Mouse (Mus musculus) hindbrain, embryonic 12.5 days (tissue): ENCODE measurements around the gene Mamld1. TPM values are rescaled to one million over a fixed set of nuclear protein-coding genes. Genes with fewer than 3 reads are reported as not detected.
A peak's percentile ranks its signal among the peaks of the same experiment; 100 is the strongest.
"Not testable (repeated sequence)": the region's sequence is repeated elsewhere in the genome, so short reads cannot be mapped to it uniquely, and the experiment has no call there.

ENCODE experiments used
- ATAC-seq: fragments of 200-750 bp; cut with Nextera tagmentation; 2 replicates; pipeline ENCODE4 v1.8.0; 2017; ENCODE audit warnings: moderate TSS enrichment; ENCODE audit not compliant: low FRiP score
- H3K27ac ChIP-seq: fragments of 300-500 bp; sonication (generic); 2 replicates; pipeline ENCODE4 v1.5.1; 2016; ENCODE audit warnings: mild to moderate bottlenecking
- H3K27me3 ChIP-seq: fragments of 300-500 bp; sonication (generic); 2 replicates; pipeline ENCODE4 v1.6.1; 2016; ENCODE audit warnings: mild to moderate bottlenecking
- H3K36me3 ChIP-seq: fragments of 300-500 bp; sonication (generic); 2 replicates; pipeline ENCODE4 v1.6.1; 2016; ENCODE audit warnings: mild to moderate bottlenecking
- H3K4me1 ChIP-seq: fragments of 300-500 bp; sonication (generic); 2 replicates; pipeline ENCODE4 v1.6.1; 2016
- H3K4me2 ChIP-seq: fragments of 300-500 bp; sonication (generic); replicated peaks from 2 replicates; pipeline ENCODE4 v1.6.1; 2016; ENCODE audit warnings: mild to moderate bottlenecking
- H3K4me3 ChIP-seq: fragments of 300-500 bp; sonication (generic); 2 replicates; pipeline ENCODE4 v1.5.1; 2016; ENCODE audit warnings: mild to moderate bottlenecking
- H3K9ac ChIP-seq: fragments of 300-500 bp; sonication (generic); 2 replicates; pipeline ENCODE4 v1.6.1; 2016; ENCODE audit warnings: mild to moderate bottlenecking, moderate library complexity
- H3K9me3 ChIP-seq: fragments of 300-500 bp; sonication (generic); replicated peaks from 2 replicates; pipeline ENCODE4 v1.6.1; 2016; ENCODE audit warnings: mild to moderate bottlenecking
- WGBS: fragments of 180-500 bp; shearing (Covaris S2); methylation state at CpG from one replicate; pipeline ENCODE4 v1.1.7; 2016; 5-methylcytosine and 5-hydroxymethylcytosine counted together
- polyA plus RNA-seq: library from polyadenylated mRNA; unstranded; fragments of >200 nt; fragmentation: Nextera tagmentation; extraction: Ambion mirVana; gene quantifications from 2 replicates; pipeline ENCODE4 v1.2.1, GENCODE M21; 2016

The Mamld1 gene
- 3.2 and 4.9 TPM in 2 replicates for polyA plus RNA-seq

DNA sequence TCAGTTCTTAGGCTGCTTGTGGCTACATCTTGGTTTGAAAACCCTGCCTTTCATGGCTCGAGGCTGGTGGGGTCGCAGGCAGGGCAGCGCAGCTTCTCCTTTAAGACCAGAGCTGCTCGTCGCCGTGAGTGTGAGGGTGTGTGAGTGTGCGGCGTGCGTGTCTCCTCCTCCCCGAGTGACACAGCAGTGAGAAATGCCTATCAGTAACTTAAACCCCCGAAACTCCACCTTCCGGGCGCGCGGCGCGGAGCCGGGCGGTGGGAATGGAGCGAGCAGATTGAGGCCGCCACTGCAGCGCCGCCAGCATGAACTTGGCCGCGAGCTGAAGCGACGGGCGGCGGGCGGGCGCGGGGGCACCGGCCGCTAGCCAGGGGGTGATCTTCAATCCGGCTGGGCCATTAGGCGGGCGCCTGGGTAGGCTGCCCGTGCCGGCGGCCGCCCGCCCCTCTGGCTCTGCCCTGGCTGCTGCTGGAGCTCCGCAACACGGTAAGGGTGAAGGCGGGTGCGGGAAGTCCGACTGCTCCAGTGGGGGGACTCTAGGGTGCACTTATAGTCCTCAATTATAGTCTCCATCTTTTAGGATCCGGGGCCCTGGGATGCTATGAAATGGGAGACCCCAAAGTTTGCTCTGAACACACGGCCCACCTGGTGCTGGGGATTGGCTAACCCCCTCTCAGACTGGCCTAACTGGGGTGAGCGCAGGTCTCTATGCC is at the start of gene Mamld1:
TSS of gene Mamld1 (plus strand) at position 393 of the 713 bp plus-strand sequence.
- peak within 1 kb of the TSS; percentile 66 for H3K4me2 ChIP-seq
- peaks cover 24% of the 10 kb centered on the region for H3K27me3 ChIP-seq
- WGBS, result 17% methylated on average over 39 of the region's 50 CpGs
- H3K4me1 ChIP-seq, result no peaks in the 10 kb centered on the region
- H3K9ac ChIP-seq, result peak within 1 kb of the TSS; percentile 50
- H3K4me3 ChIP-seq, result peak within 1 kb of the TSS; percentile 45
- no peaks in the 10 kb centered on the region for H3K9me3 ChIP-seq
- no peaks in the 10 kb centered on the region for H3K36me3 ChIP-seq
- peak within 1 kb of the TSS; percentile 79; the same call in 1 of the 2 replicates for H3K27ac ChIP-seq
- peak; percentile 38 for ATAC-seq

DNA sequence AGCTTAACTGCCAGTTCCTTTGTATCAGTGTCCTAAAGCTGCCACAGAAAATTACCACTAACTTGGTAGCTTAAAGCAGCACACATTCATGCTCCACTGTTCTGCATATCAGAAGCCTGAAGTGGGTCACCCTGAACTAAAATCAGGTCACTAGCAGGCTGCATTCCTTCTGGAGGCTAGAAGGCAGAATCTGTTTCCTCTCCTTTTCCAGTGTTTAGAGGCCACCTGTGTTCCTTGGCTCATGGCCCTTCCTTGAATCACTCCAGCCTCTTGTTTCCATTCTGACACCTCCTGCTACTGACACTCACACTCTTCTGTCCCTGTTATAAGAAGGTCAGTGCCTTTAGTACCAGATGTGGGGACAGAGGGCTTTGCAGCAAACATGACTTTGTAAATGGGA is 25.3 kb upstream of the Mamld1 start:
- ATAC-seq, result no peak

DNA sequence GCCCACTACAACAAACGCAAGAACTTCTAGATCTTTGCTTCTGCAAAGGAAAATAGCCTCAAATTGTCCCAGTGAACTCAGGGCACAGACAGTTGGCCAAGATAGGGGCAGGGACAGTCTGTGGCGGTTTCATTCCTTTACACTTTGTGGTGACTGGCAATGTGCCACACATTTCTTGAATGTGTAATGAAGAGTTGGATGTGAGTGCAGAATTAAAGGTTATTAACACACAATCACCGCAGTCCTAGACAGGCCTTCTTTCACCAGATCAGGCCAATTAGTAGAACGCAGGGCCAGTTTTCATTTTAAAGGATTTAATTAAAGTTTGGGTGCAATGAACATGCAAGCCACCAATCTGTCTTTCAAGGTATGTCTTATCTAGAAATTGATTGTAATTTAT is 22.0 kb upstream of the Mamld1 start:
- Histone ChIP-seq H3K4me3 (no peak overlapping the region), H3K27me3 (no peaks in the 10 kb centered on the region), H3K36me3 (no peaks in the 10 kb centered on the region), H3K9ac (no peak overlapping the region), H3K27ac (no peak overlapping the region), H3K9me3 (no peaks in the 10 kb centered on the region), H3K4me2 (no peak overlapping the region), H3K4me1 (no peaks in the 10 kb centered on the region)
- no peak for ATAC-seq
- 83% methylated on average over 4 of the region's 4 CpGs for WGBS

More for the DNA sequence above, 25.3 kb upstream of the Mamld1 start:
- Histone ChIP-seq H3K27ac (no peak overlapping the region), H3K27me3 (no peaks in the 10 kb centered on the region), H3K4me3 (no peak overlapping the region), H3K9me3 (no peaks in the 10 kb centered on the region), H3K4me2 (no peak overlapping the region), H3K4me1 (no peaks in the 10 kb centered on the region), H3K36me3 (no peaks in the 10 kb centered on the region), H3K9ac (no peak overlapping the region)

DNA sequence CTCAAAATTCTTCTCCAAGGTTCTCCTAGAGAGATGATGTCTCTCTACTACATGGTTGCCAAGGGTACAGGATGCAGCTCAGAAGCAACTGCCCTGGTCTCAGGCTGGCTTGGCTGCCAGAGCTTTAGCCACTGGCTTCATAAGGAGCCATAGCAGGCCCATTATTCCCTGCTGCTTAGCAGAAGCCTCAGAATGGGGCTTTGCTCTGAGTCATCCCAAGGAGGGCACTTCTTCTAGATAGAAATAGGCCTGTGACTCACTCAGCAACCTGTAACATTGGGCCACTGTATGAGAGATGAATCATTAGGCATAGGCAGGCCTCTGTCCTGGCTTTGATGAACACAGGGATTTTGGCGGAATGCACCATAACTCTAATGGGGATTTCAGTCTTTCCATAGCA is 21.1 kb upstream of the Mamld1 start:
- ATAC-seq, H3K9me3 ChIP-seq, H3K36me3 ChIP-seq, H3K4me1 ChIP-seq, H3K27ac ChIP-seq, H3K9ac ChIP-seq, H3K27me3 ChIP-seq, H3K4me3 ChIP-seq, H3K4me2 ChIP-seq: not testable (repeated sequence)
- 96% methylated on average over 1 of the region's 1 CpGs for WGBS

DNA sequence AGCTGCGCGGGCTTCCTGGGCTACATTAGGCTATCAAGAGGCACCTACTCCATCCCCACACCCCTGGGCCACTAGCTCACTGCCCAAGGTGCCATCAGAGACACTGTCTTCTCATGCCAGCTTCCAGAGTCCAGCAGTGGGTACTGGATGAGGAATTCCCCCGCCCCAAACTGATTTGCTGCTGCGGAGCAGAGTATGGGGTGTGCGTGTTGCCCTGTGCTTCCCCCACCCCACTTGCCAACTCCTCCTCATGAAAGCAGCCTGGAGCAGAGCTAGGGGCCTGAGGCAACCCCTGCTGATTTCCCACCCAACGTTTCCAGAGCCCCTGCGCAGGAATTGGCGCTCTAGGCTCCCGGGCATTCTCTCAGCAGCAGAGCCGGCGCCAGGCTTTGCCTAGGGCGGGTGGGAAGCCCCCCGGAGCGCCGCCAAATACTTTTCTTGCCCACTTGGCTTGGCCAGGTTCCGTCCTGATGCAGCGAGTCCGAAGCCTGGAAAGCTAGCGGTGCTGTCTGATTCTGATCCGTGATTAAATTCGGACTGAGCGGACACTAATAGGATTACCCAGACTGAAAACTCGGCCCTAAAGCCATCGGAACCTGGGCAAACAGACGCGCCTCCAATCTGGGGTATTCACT is 738 bp downstream of the Mamld1 start:
- H3K36me3 ChIP-seq, result no peaks in the 10 kb centered on the region
- peak overlapping the region; percentile 66 for H3K4me2 ChIP-seq
- WGBS, result 21% methylated on average over 24 of the region's 26 CpGs
- H3K4me3 ChIP-seq, result peak overlapping the region; percentile 45
- H3K9ac ChIP-seq, result peak overlapping the region; percentile 50
- no peaks in the 10 kb centered on the region for H3K9me3 ChIP-seq
- peaks cover 24% of the 10 kb centered on the region for H3K27me3 ChIP-seq
- no peaks in the 10 kb centered on the region for H3K4me1 ChIP-seq
- peak; percentile 18; the same call in 1 of the 2 replicates for ATAC-seq
- H3K27ac ChIP-seq, result peak overlapping the region; percentile 79

DNA sequence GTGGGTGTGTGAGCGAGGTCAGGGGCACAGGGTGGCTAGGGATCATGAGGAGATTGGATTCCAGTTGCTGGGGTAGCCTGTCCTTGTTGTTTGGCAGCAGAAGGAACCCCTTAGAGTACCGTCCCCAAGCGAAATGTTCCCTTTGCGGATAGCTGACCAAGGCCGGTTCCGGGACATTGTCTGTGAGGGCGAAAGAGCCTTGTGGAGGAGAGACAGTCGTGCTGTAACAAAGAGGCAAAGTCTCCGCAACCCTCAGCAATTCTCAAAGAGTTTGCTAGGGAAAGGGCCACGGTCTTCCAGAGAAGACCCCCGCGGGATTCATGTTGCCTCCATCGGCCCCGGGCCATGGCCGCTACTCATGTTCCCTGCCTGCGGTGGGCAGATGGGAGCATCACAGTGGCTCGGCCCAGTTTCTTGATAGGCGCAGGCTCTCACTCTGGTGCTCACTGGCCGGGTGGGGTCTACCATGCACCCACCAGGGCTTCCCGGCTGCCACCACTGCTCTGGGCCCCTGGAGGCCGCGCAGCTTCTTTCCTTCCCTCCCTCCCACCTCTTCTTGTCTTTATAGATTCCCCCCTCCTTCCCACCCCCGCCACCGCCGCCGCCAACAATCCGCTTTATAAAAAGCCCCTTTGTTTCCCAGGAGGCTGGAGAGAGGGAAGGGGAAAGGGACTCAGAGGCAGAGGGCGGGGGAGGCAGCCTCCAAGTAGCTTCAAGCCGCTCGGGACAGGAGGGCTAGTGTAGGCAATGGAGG is 1.5 kb downstream of the Mamld1 start:
- peak overlapping the region; percentile 50 for H3K9ac ChIP-seq
- no peaks in the 10 kb centered on the region for H3K36me3 ChIP-seq
- H3K4me3 ChIP-seq, result peak overlapping the region; percentile 45
- H3K27me3 ChIP-seq, result peaks cover 24% of the 10 kb centered on the region
- H3K9me3 ChIP-seq, result no peaks in the 10 kb centered on the region
- peak; percentile 81 for ATAC-seq
- 36% methylated on average over 26 of the region's 30 CpGs for WGBS
- H3K4me2 ChIP-seq, result peak overlapping the region; percentile 66
- H3K27ac ChIP-seq, result peak overlapping the region; percentile 79
- H3K4me1 ChIP-seq, result no peaks in the 10 kb centered on the region

DNA sequence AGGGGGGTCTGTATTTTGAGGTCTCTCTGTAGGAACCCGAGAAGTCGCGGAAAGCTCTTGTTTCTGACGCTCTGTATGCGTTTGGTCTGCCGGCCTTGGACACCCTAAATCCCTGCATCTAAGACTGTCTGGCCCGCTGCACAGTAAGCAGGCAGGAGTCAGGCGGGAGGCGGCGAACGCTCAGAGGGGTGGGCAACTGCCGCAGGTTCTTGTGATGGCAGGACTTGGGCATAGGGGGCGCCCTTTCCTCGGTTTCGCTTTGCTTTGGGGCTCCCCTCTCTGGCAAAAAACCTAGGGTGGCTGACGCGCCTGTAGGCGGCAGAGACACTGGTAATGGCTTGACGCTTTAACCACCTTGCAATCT is 2.0 kb downstream of the Mamld1 start:
- H3K4me2 ChIP-seq, result peak overlapping the region; percentile 66
- no peaks in the 10 kb centered on the region for H3K36me3 ChIP-seq
- WGBS, result 23% methylated on average over 13 of the region's 19 CpGs
- H3K27me3 ChIP-seq, result peaks cover 19% of the 10 kb centered on the region
- ATAC-seq, result peak; percentile 78
- H3K4me1 ChIP-seq, result no peaks in the 10 kb centered on the region
- peak overlapping the region; percentile 79 for H3K27ac ChIP-seq
- no peaks in the 10 kb centered on the region for H3K9me3 ChIP-seq
- peak overlapping the region; percentile 50 for H3K9ac ChIP-seq
- peak overlapping the region; percentile 45 for H3K4me3 ChIP-seq

DNA sequence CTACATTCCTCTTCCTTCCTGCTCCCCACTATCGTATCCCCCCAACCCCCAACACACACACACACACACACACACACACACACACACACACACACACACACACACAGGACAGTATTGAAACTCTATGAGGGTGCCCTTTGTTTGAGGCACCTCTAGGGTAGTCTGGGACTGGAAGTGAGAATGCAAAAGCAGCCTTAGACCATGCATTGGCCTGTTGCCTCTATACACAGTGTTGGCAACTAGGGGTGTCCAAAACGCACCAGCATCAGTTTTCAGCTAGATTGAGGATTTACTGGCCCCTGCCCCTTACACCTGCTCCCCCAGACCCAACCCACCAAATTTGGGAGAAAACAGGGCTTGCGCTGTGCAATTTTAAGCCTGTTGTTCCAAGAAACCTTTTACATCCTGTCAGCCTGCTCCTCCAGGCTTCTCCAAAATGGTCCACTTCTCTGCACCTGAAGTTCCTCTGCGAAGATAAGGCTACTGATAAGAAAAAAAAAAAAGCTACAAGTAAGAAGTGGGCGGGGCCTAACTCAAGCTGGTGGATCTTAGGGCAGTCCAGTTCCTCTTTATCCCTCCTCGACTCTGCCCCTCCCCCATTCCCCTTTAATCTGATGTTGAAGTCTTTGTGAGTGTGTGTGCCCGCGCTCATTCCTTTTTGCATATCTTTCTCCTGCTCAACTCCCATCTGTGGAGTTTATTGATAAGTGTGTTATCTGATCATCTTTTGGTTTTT is 2.6 kb downstream of the Mamld1 start:
- peak overlapping the region; percentile 45 for H3K4me3 ChIP-seq
- no peaks in the 10 kb centered on the region for H3K36me3 ChIP-seq
- peak overlapping the region; percentile 66 for H3K4me2 ChIP-seq
- H3K9me3 ChIP-seq, result no peaks in the 10 kb centered on the region
- ATAC-seq, result peak; percentile 56
- H3K27me3 ChIP-seq, result peaks cover 18% of the 10 kb centered on the region
- H3K27ac ChIP-seq, result 0 out of 2 replicates have a peak overlapping the region, but pooled peaks have one; percentile 79
- no peaks in the 10 kb centered on the region for H3K4me1 ChIP-seq
- no peak overlapping the region for H3K9ac ChIP-seq
- WGBS, result 34% methylated on average over 7 of the region's 8 CpGs

DNA sequence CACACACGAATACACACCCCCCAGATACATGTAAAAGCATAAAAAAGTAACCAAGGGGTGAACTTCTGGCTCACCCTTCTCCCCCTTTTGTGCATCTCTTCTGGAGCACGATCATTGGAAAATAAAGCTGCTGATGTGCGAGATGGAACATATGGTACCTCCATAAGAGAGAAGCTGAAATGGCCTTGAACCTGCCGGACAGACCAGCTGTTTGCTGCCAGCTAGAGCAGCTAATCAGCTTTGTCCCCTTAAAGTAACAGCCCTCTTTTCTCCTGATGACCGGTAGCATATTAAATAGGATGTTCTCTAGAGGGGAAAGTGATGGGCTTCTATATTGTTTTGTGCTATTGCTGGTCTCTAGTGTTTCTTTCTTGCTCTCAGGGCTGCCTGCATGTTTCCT is 3.2 kb downstream of the Mamld1 start:
- H3K27ac ChIP-seq, result no peak overlapping the region
- no peak overlapping the region for H3K4me3 ChIP-seq
- no peaks in the 10 kb centered on the region for H3K36me3 ChIP-seq
- peak overlapping the region; percentile 66 for H3K4me2 ChIP-seq
- no peak overlapping the region for H3K9ac ChIP-seq
- ATAC-seq, result no peak
- H3K9me3 ChIP-seq, result no peaks in the 10 kb centered on the region
- H3K4me1 ChIP-seq, result no peaks in the 10 kb centered on the region
- 43% methylated on average over 5 of the region's 5 CpGs for WGBS
- H3K27me3 ChIP-seq, result peaks cover 13% of the 10 kb centered on the region; the same call in 1 of the 2 replicates

DNA sequence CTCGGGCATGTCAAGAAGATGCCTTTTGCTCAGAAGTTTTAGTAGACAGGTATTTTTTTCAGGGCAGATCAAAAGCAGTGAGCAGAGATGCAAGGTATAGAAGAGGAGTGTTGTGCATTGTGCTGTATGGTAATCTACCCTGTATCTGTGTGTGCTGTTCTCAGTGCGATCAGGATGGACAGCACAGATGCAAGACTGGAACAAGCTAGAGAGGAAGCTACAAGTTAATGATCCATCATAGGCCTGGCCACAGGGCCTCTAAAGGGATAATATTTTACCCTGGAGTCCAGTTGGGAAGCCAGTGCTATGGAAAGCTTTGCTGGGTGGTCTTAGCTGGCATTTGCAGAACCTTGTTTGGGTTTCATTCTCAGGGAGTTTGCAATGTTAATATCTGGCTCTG is 6.9 kb downstream of the Mamld1 start:
- Histone ChIP-seq H3K4me1 (no peaks in the 10 kb centered on the region), H3K27me3 (no peaks in the 10 kb centered on the region), H3K4me3 (no peak overlapping the region), H3K9me3 (no peaks in the 10 kb centered on the region), H3K36me3 (no peaks in the 10 kb centered on the region), H3K27ac (no peak overlapping the region), H3K9ac (no peak overlapping the region), H3K4me2 (no peak overlapping the region)
- WGBS, result 92% methylated on average over 2 of the region's 2 CpGs
- no peak for ATAC-seq

DNA sequence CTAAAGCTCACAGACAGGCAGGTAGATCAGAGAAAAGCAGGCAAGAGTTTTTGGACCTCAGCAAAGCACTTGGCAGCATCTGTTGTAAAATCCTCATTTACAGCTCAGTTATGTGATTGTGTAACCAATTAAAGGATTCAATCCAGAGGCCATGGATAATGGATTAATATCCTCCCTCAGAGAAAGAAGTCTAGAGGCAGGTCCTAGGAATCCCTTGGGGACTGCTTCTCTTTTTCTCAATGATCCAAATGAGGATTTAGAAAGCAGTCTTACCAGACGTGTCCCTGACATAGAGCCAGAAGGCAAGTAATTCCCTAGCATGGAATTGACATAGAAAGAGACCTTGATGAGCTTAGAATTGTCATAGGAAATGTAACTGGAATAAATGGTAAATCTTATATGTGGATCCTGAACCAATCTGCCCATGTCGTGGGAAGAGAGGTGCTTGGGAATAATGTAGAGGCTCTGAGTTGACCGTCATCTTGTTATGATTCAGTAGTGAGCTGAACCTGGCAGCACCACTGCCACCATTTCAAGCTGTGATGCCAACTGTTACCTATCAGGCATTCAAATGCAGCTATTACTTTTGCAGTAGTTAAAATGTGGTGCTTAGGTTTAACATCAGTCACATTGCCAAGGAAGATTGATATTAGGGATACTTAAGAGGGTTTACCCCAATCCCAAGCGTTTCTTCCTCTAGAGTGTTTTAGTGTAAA is 35.2 kb downstream of the Mamld1 start:
- no peaks in the 10 kb centered on the region for H3K27me3 ChIP-seq
- 72% methylated on average over 4 of the region's 4 CpGs for WGBS
- H3K9me3 ChIP-seq, result no peaks in the 10 kb centered on the region
- H3K4me2 ChIP-seq, result no peak overlapping the region
- no peak overlapping the region for H3K4me3 ChIP-seq
- no peak overlapping the region for H3K27ac ChIP-seq
- no peak for ATAC-seq
- no peak overlapping the region for H3K9ac ChIP-seq
- H3K4me1 ChIP-seq, result no peaks in the 10 kb centered on the region
- no peaks in the 10 kb centered on the region for H3K36me3 ChIP-seq
